Mouse (Mus musculus) intestine, postnatal 0 days (tissue): ENCODE measurements around the gene Mrps34. TPM values are rescaled to one million over a fixed set of nuclear protein-coding genes. Genes with fewer than 3 reads are reported as not detected.

Experiments used
- ATAC-seq: fragments of 200-750 bp; cut with Nextera tagmentation; 2 replicates; pipeline ENCODE4 v1.8.0; 2017; ENCODE audit warnings: mild to moderate bottlenecking, moderate TSS enrichment, moderate library complexity
- H3K27ac ChIP-seq: fragments of 300-500 bp; sonication (generic); 2 replicates; pipeline ENCODE4 v1.5.1; 2014; ENCODE audit warnings: mild to moderate bottlenecking, low read depth, low read length, moderate library complexity
- H3K27me3 ChIP-seq: fragments of 300-500 bp; sonication (generic); replicated peaks from 2 replicates; pipeline ENCODE4 v1.6.1; 2014; ENCODE audit warnings: low read length, mixed read lengths; ENCODE audit not compliant: control insufficient read depth, insufficient read depth
- H3K36me3 ChIP-seq: fragments of 300-500 bp; sonication (generic); 2 replicates; pipeline ENCODE4 v1.6.1; 2014; ENCODE audit warnings: mild to moderate bottlenecking, moderate library complexity; ENCODE audit not compliant: control insufficient read depth, insufficient read depth
- H3K4me1 ChIP-seq: fragments of 300-500 bp; sonication (generic); replicated peaks from 2 replicates; pipeline ENCODE4 v1.6.1; 2014; ENCODE audit warnings: antibody characterized with exemption, low read length, mixed read lengths; ENCODE audit not compliant: control insufficient read depth, insufficient read depth
- H3K4me2 ChIP-seq: fragments of 300-500 bp; sonication (generic); replicated peaks from 2 replicates; pipeline ENCODE4 v1.6.1; 2014; ENCODE audit warnings: low read depth, mild to moderate bottlenecking, moderate library complexity
- H3K4me3 ChIP-seq: fragments of 300-500 bp; sonication (generic); 2 replicates; pipeline ENCODE4 v1.5.1; 2014; ENCODE audit warnings: low read depth, low read length
- H3K9ac ChIP-seq: fragments of 300-500 bp; sonication (generic); 2 replicates; pipeline ENCODE4 v1.6.1; 2014; ENCODE audit warnings: mild to moderate bottlenecking, low read depth, low read length
- H3K9me3 ChIP-seq: fragments of 300-500 bp; sonication (generic); 2 replicates; pipeline ENCODE4 v1.6.1; 2016; ENCODE audit warnings: mixed run types; ENCODE audit not compliant: control insufficient read depth
- CTCF ChIP-seq: sonication (generic); IDR thresholded peaks from 2 replicates; pipeline ENCODE4 v1.5.1; 2016; ENCODE audit warnings: low read depth, mild to moderate bottlenecking, control low read depth, antibody characterized with exemption, moderate library complexity
- WGBS: fragments of 180-500 bp; shearing (Covaris S2); extraction: QIAGEN DNeasy Blood & Tissue Kit; methylation state at CpG from one replicate; pipeline ENCODE4 v1.1.7; 2014; 5-methylcytosine and 5-hydroxymethylcytosine counted together
- polyA plus RNA-seq: library from polyadenylated mRNA; unstranded; fragments of >200 nt; fragmentation: Nextera tagmentation; extraction: Ambion mirVana; gene quantifications from 2 replicates; pipeline ENCODE4 v1.2.1, GENCODE M21; 2015

Mrps34 gene
- polyA plus RNA-seq, 1 experiment from 2014 or later = 132 TPM

DNA sequence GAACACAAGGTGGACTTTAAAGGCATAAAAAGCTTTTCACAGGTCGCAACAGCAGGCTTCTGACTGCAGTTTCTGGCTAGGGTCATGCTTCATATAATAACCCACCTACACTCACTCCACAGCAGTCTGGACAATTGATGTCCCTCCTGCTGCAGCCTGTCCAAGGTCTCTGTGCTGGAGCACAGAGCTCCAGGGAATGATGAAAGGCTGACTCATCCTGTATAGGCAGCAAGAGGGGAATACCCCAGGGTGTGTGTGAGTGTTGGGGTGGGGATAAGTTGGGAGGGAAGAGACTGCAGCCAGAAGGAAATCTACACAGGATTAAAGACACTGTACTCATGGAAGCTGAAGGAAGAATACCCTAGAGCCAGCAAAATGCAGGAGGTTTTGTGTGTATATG, 34.6 kb downstream of the Mrps34 start:
- ATAC-seq = no peak
- no peak overlapping the region for H3K27ac ChIP-seq
- H3K4me1 ChIP-seq = no peaks in the 10 kb centered on the region
- WGBS = 74% methylated on average over 1 of the region's 1 CpGs
- no peak overlapping the region for H3K9ac ChIP-seq
- no peaks in the 10 kb centered on the region for H3K9me3 ChIP-seq
- H3K4me3 ChIP-seq = no peak overlapping the region
- no peak for TF ChIP-seq CTCF
- peaks cover 26% of the 10 kb centered on the region for H3K36me3 ChIP-seq
- H3K4me2 ChIP-seq = no peak overlapping the region
- no peaks in the 10 kb centered on the region for H3K27me3 ChIP-seq

DNA sequence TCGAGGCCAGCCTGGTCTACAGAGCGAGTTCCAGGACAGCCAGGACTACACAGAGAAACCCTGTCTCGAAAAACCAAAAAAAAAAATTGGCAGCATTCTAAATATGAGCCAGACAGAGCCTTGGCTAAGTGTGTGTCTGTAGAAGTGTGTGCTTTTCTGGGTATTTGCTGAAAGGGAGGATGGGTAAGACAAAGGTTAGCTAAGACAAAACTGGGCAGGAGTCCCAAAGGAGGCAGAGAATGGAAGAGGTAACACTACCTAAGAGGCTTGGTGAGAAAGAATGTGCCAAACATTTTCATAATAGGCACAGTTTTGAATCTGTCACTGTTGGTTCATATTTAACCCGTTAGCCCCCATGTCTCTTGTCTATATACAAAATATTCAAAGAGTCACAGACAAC, 37.5 kb downstream of the Mrps34 start:
- peaks cover 4% of the 10 kb centered on the region; the same call in 1 of the 2 replicates for H3K36me3 ChIP-seq
- H3K27me3 ChIP-seq = no peaks in the 10 kb centered on the region
- no peak for TF ChIP-seq CTCF
- H3K27ac ChIP-seq = no peak overlapping the region
- no peak overlapping the region for H3K4me2 ChIP-seq
- no peak overlapping the region for H3K9ac ChIP-seq
- ATAC-seq = no peak
- WGBS = 90% methylated on average over 4 of the region's 4 CpGs
- H3K4me1 ChIP-seq = no peaks in the 10 kb centered on the region; the same call in 1 of the 2 replicates
- H3K9me3 ChIP-seq = no peaks in the 10 kb centered on the region
- H3K4me3 ChIP-seq = no peak overlapping the region

DNA sequence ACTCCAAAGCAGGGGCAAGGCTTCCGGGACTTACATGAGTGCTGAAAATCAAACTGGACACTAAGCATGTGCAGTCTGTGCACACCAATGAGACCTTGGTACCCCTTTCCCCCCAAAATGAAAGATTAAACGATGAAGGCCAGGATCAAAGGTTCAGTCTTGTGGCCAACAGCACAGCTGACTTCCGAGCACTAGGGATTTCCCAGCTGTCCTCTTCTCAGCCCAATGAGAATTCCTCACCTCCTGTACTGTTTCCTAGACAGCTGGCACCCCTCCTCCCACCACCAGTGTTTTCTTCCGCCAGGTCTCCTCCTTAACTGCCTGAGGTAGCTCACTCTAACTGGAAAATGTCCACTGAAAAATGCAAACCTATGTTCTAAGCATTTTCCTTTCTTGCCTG, 38.2 kb downstream of the Mrps34 start:
- Histone ChIP-seq H3K4me3 (no peak overlapping the region), H3K4me1 (no peaks in the 10 kb centered on the region; the same call in 1 of the 2 replicates), H3K36me3 (no peaks in the 10 kb centered on the region), H3K9me3 (no peaks in the 10 kb centered on the region), H3K4me2 (no peak overlapping the region), H3K9ac (no peak overlapping the region), H3K27ac (no peak overlapping the region), H3K27me3 (no peaks in the 10 kb centered on the region)
- WGBS = 78% methylated on average over 4 of the region's 4 CpGs
- no peak for ATAC-seq
- no peak for TF ChIP-seq CTCF

DNA sequence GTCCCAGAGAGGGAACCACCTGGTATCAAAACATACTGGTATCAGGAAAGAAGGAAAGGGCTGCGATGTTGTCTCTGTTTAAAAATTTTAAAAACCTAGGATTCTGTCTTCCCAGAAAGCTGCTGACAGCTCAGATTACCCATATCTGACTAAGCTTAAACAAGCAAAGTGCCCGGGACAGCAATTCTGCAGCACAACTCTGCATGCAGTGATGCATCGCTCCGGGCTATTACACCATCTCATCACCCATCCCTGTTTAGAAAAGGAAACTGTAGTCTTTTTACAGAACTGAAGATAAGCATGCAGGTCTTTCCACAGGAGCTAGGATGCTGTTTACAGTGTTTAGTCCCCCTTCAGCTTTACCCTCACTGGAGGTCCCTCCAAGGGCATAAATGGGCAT, 40.0 kb downstream of the Mrps34 start:
- no peak for TF ChIP-seq CTCF
- no peaks in the 10 kb centered on the region for H3K27me3 ChIP-seq
- no peak overlapping the region for H3K27ac ChIP-seq
- H3K4me3 ChIP-seq = no peak overlapping the region
- H3K36me3 ChIP-seq = no peaks in the 10 kb centered on the region
- no peak overlapping the region for H3K9ac ChIP-seq
- WGBS = 50% methylated on average over 4 of the region's 4 CpGs
- peak overlapping the region; percentile 88; the same call in 1 of the 2 replicates for H3K4me2 ChIP-seq
- H3K9me3 ChIP-seq = no peaks in the 10 kb centered on the region
- H3K4me1 ChIP-seq = no peaks in the 10 kb centered on the region; the same call in 1 of the 2 replicates
- no peak for ATAC-seq

DNA sequence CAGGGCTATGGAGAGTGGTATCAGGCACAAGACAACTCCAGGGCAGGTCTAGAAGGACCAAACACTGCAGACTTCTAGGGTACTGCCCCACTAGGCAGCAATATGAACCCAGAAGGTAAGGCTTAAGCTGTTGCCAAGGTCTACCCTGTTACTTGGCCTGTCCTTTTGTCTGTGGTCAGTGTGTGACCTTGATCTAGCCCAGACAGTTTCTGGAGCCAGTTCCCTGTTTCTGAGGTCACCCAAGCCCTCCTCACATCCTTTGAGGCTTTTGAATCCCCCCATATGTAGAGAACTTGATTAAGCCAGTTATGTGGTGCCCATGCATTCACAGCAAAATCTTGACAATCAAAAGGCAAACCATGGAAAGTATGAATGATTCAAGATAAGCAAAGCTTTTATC, 40.8 kb downstream of the Mrps34 start:
- peak overlapping the region; percentile 71 for H3K4me3 ChIP-seq

DNA sequence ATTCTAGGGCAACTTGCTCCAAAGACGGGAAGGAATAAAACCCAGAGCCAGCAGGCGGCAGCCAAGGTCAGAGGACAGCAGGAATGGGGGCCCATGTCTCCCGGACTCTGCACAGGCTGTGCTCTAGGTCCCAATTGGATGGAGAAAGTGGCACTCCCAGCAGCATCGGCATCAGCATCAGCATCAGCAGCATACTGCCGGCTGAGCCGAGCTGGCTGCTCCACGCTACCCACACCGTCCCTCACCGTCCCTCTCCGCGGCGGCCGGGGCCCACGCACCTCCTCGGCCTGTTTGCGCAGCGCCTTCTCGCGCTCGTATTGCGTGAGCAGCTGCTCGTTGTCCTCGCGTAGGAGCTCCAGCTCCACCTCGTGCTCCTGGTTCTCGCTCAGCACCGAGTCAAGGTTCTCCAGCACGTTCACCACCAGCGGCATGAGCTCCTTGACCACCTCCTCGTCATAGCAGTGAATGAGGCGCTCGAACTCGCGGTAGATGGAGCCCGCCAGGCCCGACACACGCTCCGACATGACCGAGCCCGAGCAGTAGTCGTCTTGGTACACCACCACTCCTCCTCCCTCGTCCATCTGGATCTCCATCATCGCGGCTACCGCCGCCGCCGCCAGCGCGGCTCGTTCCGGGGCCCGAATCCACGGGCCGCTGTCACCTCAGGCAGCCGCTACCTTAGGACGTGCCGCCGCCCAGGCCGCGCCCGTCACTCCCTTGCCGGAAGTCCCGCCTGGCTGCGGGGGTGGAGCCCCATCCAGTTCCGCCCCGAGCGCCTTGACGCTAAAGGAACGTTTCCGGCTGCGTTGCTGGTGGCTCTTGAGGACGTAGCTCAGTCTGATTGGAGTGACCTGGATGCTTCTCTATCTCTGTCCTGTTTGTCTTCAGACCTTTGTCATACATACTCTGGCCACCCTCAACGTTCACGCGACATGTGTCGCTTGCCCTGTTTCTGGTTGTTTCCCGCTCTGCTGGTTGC, 41.6 kb downstream of the Mrps34 start, which contains the start of gene Mapk8ip3:
Gene Mapk8ip3 (minus strand): TSS at position 719 of the 979 bp plus-strand sequence.
- H3K4me2 ChIP-seq = peak within 1 kb of the TSS; percentile 88

More for the DNA sequence above, 40.8 kb downstream of the Mrps34 start:
- H3K4me2 ChIP-seq = peak overlapping the region; percentile 88
- no peaks in the 10 kb centered on the region for H3K9me3 ChIP-seq
- no peaks in the 10 kb centered on the region for H3K27me3 ChIP-seq
- peak overlapping the region; percentile 67; the same call in 1 of the 2 replicates for H3K9ac ChIP-seq
- ATAC-seq = no peak
- H3K27ac ChIP-seq = no peak overlapping the region
- H3K36me3 ChIP-seq = no peaks in the 10 kb centered on the region
- TF ChIP-seq CTCF = no peak
- H3K4me1 ChIP-seq = no peaks in the 10 kb centered on the region; the same call in 1 of the 2 replicates

More for the DNA sequence above, 41.6 kb downstream of the Mrps34 start, which contains the start of gene Mapk8ip3:
- peak; percentile 70 for TF ChIP-seq CTCF
- H3K27ac ChIP-seq = peak within 1 kb of the TSS; percentile 66
- ATAC-seq = peak; percentile 96
- no peaks in the 10 kb centered on the region; the same call in 1 of the 2 replicates for H3K4me1 ChIP-seq
- H3K4me3 ChIP-seq = peak within 1 kb of the TSS; percentile 71
- H3K27me3 ChIP-seq = no peaks in the 10 kb centered on the region
- peak within 1 kb of the TSS; percentile 67 for H3K9ac ChIP-seq
- no peaks in the 10 kb centered on the region for H3K36me3 ChIP-seq
- no peaks in the 10 kb centered on the region for H3K9me3 ChIP-seq
- under 1% methylated on average over 77 of the region's 78 CpGs for WGBS
